Comparison of ENCODE assay signal across 8 mouse cellular contexts in genomic region chr16:18620601-18621361, GRCm38 (mm10). TPM values are rescaled to one million over a fixed set of nuclear protein-coding genes. Genes with fewer than 3 reads are reported as not detected.
A peak's percentile ranks its signal among the peaks of the same experiment; 100 is the strongest.
DNase-seq lines count a peak whose midpoint lies in the region; ATAC-seq and TF ChIP-seq lines count a peak whose summit lies in the region.

No protein-coding gene starts in this region.

- H3K4me1 ChIP-seq in cerebellum, adult 2 months (ENCODE audit: control insufficient read depth, insufficient read depth, low read length), result peaks cover 15% of the 10 kb centered on the region
- peaks cover 37% of the 10 kb centered on the region for H3K4me1 ChIP-seq in heart, embryonic 13.5 days
- peaks cover 29% of the 10 kb centered on the region for H3K4me1 ChIP-seq in neural tube, embryonic 13.5 days (replicated peaks)

- TF ChIP-seq CTCF in left cerebral cortex, adult 2 months (IDR thresholded peaks at IDR 0.05), result no peak
- TF ChIP-seq CTCF in cerebellum, adult 2 months (IDR thresholded peaks at IDR 0.05; ENCODE audit: borderline replicate concordance, insufficient read depth, low read depth, low read length), result no peak

- peak overlapping the region; percentile 29 for H3K4me3 ChIP-seq in left cerebral cortex, adult 2 months
- peak overlapping the region; percentile 49 for H3K4me3 ChIP-seq in cerebellum, adult 2 months (replicated peaks; ENCODE audit: insufficient read depth, low read depth, low read length)
- peak overlapping the region; percentile 63 for H3K4me3 ChIP-seq in heart, embryonic 13.5 days
- peak overlapping the region; percentile 37 for H3K4me3 ChIP-seq in neural tube, embryonic 13.5 days

- 0 out of 2 replicates have a peak, but pooled peaks have one; percentile 7 for TF ChIP-seq POLR2A in cerebellum, adult 2 months (IDR thresholded peaks at IDR 0.05; ENCODE audit: borderline replicate concordance, insufficient read depth, low read length)

- intact Hi-C loops in left cerebral cortex, adult 2 months (cut with DNase I), result no loop called here
- intact Hi-C loops in gastrocnemius, postnatal 36 days (cut with DNase I), result no loop called here

- no peaks in the 10 kb centered on the region for H3K9me3 ChIP-seq in heart, embryonic 13.5 days
- no peaks in the 10 kb centered on the region for H3K9me3 ChIP-seq in neural tube, embryonic 13.5 days

- WGBS in cerebellum, adult 2 months, result 1% methylated on average over 74 of the region's 74 CpGs
- under 1% methylated on average over 74 of the region's 74 CpGs for WGBS in heart, embryonic 13.5 days
- 2% methylated on average over 73 of the region's 74 CpGs for WGBS in neural tube, embryonic 13.5 days

- DNase-seq in left cerebral cortex, adult 2 months (ENCODE audit: extremely low spot score in 1 of 2, low spot score in 2 of 2), result peak; percentile 52 to 54
- no peak for DNase-seq in left cerebral cortex, adult 11 months (ENCODE audit: low spot score)
- peak; percentile 67 to 68 for DNase-seq in cerebellum, adult 2 months
- peak; percentile 61 to 62 for DNase-seq in layer of hippocampus, postnatal 14 days (ENCODE audit: low spot score in 2 of 2)
- DNase-seq in spleen, postnatal 14 days (ENCODE audit: low spot score in 2 of 2), result no peak
- no peak for DNase-seq in gastrocnemius, postnatal 36 days

- H3K4me2 ChIP-seq in heart, embryonic 13.5 days, result peak overlapping the region; percentile 95
- peak overlapping the region; percentile 63 for H3K4me2 ChIP-seq in neural tube, embryonic 13.5 days

- peak overlapping the region; percentile 73 for H3K9ac ChIP-seq in heart, embryonic 13.5 days
- peak overlapping the region; percentile 58 for H3K9ac ChIP-seq in neural tube, embryonic 13.5 days

- no peaks in the 10 kb centered on the region for H3K27me3 ChIP-seq in cerebellum, adult 2 months (ENCODE audit: control insufficient read depth, insufficient read depth, low read length)
- H3K27me3 ChIP-seq in heart, embryonic 13.5 days (replicated peaks), result peaks cover 98% of the 10 kb centered on the region
- H3K27me3 ChIP-seq in neural tube, embryonic 13.5 days, result peaks cover 90% of the 10 kb centered on the region

- no peaks in the 10 kb centered on the region; the same call in 1 of the 2 replicates for H3K36me3 ChIP-seq in heart, embryonic 13.5 days
- peaks cover 49% of the 10 kb centered on the region for H3K36me3 ChIP-seq in neural tube, embryonic 13.5 days

- ATAC-seq in heart, embryonic 13.5 days (ENCODE audit: extremely low read depth, insufficient number of reproducible peaks, low FRiP score, low TSS enrichment), result no peak
- ATAC-seq in neural tube, embryonic 13.5 days (ENCODE audit: low read depth), result peak; percentile 13; the same call in 1 of the 2 replicates

- peak overlapping the region; percentile 90 for H3K27ac ChIP-seq in left cerebral cortex, adult 2 months
- no peak overlapping the region for H3K27ac ChIP-seq in cerebellum, adult 2 months (ENCODE audit: insufficient read depth, low read length)
- H3K27ac ChIP-seq in heart, embryonic 13.5 days (replicated peaks), result no peak overlapping the region
- no peak overlapping the region for H3K27ac ChIP-seq in neural tube, embryonic 13.5 days (replicated peaks)

RNA-seq across cellular contexts. Expression of gene Gp1bb, which starts 1.4 kb away (rescaled TPM):
- total RNA-seq in left cerebral cortex, adult 2 months (2021), result 1 to 10 TPM; 1.1 to 1.8 TPM
- polyA plus RNA-seq in cerebellum, adult 2 months (2012; rRNA removed), result 2.1 and 2.5 TPM in 2 replicates
- polyA plus RNA-seq in heart, embryonic 13.5 days (2015; fragmentation: Nextera tagmentation; extraction: Ambion mirVana), result 4.4 and 6.1 TPM in 2 replicates
- total RNA-seq in layer of hippocampus, postnatal 14 days (2021), result 1 to 10 TPM; 2.1 to 3.0 TPM
- polyA plus RNA-seq in neural tube, embryonic 13.5 days (2015; fragmentation: Nextera tagmentation; extraction: Ambion mirVana), result 9.5 and 13.6 TPM in 2 replicates
- total RNA-seq in gastrocnemius, postnatal 36 days (2021), result not detected

RNA-seq across cellular contexts. Expression of gene Gm49601, which starts 5.4 kb away (rescaled TPM):
- 100 to 1,000 TPM; 260 to 297 TPM for total RNA-seq in left cerebral cortex, adult 2 months (2021)
- polyA plus RNA-seq in cerebellum, adult 2 months (2012; rRNA removed), result 69.4 and 69.6 TPM in 2 replicates
- polyA plus RNA-seq in heart, embryonic 13.5 days (2015; fragmentation: Nextera tagmentation; extraction: Ambion mirVana), result 1.4 and 1.8 TPM in 2 replicates
- 100 to 1,000 TPM; 138 to 159 TPM for total RNA-seq in layer of hippocampus, postnatal 14 days (2021)
- polyA plus RNA-seq in neural tube, embryonic 13.5 days (2015; fragmentation: Nextera tagmentation; extraction: Ambion mirVana), result 14.1 and 19.2 TPM in 2 replicates
- 1 to 10 TPM in 1 of 2 experiments, under 1 TPM in 1; 0.94 to 1.5 TPM for total RNA-seq in gastrocnemius, postnatal 36 days (2021)

RNA-seq across cellular contexts. Expression of gene Sept5, which starts 9.0 kb away (rescaled TPM):
- total RNA-seq in left cerebral cortex, adult 2 months (2021), result 100 to 1,000 TPM; 801 to 836 TPM
- 328 and 334 TPM in 2 replicates for polyA plus RNA-seq in cerebellum, adult 2 months (2012; rRNA removed)
- polyA plus RNA-seq in heart, embryonic 13.5 days (2015; fragmentation: Nextera tagmentation; extraction: Ambion mirVana), result 8.8 TPM in 2 replicates
- total RNA-seq in layer of hippocampus, postnatal 14 days (2021), result 100 to 1,000 TPM; 605 to 622 TPM
- 163 and 189 TPM in 2 replicates for polyA plus RNA-seq in neural tube, embryonic 13.5 days (2015; fragmentation: Nextera tagmentation; extraction: Ambion mirVana)
- total RNA-seq in gastrocnemius, postnatal 36 days (2021), result 1 to 10 TPM; 2.7 TPM

RNA-seq across cellular contexts. Expression of gene Tbx1, which starts 30.3 kb away (rescaled TPM):
- total RNA-seq in left cerebral cortex, adult 2 months (2021), result 1 to 10 TPM; 1.1 to 2.0 TPM
- polyA plus RNA-seq in cerebellum, adult 2 months (2012; rRNA removed), result 2.4 and 3.0 TPM in 2 replicates
- 0.42 and 1.1 TPM in 2 replicates for polyA plus RNA-seq in heart, embryonic 13.5 days (2015; fragmentation: Nextera tagmentation; extraction: Ambion mirVana)
- 1 to 10 TPM; 1.2 to 1.5 TPM for total RNA-seq in layer of hippocampus, postnatal 14 days (2021)
- polyA plus RNA-seq in neural tube, embryonic 13.5 days (2015; fragmentation: Nextera tagmentation; extraction: Ambion mirVana), result 1.5 and 2.2 TPM in 2 replicates
- total RNA-seq in gastrocnemius, postnatal 36 days (2021), result 10 to 100 TPM in 1 of 2 experiments, 1 to 10 TPM in 1; 8.7 to 11.1 TPM

Comparison
In these comparisons a context has a peak if more than half of its experiments do, and no peak if none do; other contexts are left out.
1. DNase-seq: peak in left cerebral cortex, adult 2 months (2 of 2), cerebellum, adult 2 months (2 of 2) and layer of hippocampus, postnatal 14 days (2 of 2); none in left cerebral cortex, adult 11 months (single experiment), spleen, postnatal 14 days (0 of 2) and gastrocnemius, postnatal 36 days (0 of 2).
2. RNA of gene Gm49601, which starts 5.4 kb away (total RNA-seq): 260 to 297 TPM in left cerebral cortex, adult 2 months and 138 to 159 TPM in layer of hippocampus, postnatal 14 days; 0.94 to 1.5 TPM in gastrocnemius, postnatal 36 days; every median in the first group is over 10 times any median in the second.
3. RNA of gene Sept5, which starts 9.0 kb away (total RNA-seq): 801 to 836 TPM in left cerebral cortex, adult 2 months and 605 to 622 TPM in layer of hippocampus, postnatal 14 days; 2.7 TPM in gastrocnemius, postnatal 36 days; every median in the first group is over 100 times any median in the second.
4. Peak in every context shown above with its lines, with median percentiles within 50 percentile points of each other: H3K4me3 ChIP-seq.